Mouse (Mus musculus): ENCODE results near the gene Olfr728. TPM values are rescaled to one million over a fixed set of nuclear protein-coding genes. Genes with fewer than 3 reads are reported as not detected.

Gene Olfr728
- total RNA-seq (2021), result not detected
- long read RNA-seq, experiment 1, result 0 reads
- long read RNA-seq, experiment 2, result 0 reads

- intact Hi-C loops (cut with DNase I; ENCODE audit: low total_unique reads), result no loop called here
- no peak for DNase-seq
These were observed at the start of gene Olfr728 for GRCm38 (mm10) chr14:50142580-50142979. TSS of gene Olfr728 (minus strand) at chr14:50142680.

GRCm38 (mm10) chr14:50188098-50188497, 45.6 kb upstream of the Olfr728 start, which contains the start of gene Olfr730:
TSS of gene Olfr730 (minus strand) at chr14:50188198.
- DNase-seq, result no peak
- intact Hi-C loops (cut with DNase I; ENCODE audit: low total_unique reads), result no loop called here

GRCm38 (mm10) chr14:50152810-50153209, 10.3 kb upstream of the Olfr728 start, which contains the start of gene Olfr729:
TSS of gene Olfr729 (minus strand) at chr14:50152910.
- no peak for DNase-seq
- intact Hi-C loops (cut with DNase I; ENCODE audit: low total_unique reads), result no loop called here

GRCm38 (mm10) chr14:50122886-50123285, 19.6 kb downstream of the Olfr728 start, which contains the start of gene Olfr727:
TSS of gene Olfr727 (plus strand) at chr14:50123186.
- DNase-seq, result no peak
- intact Hi-C loops (cut with DNase I; ENCODE audit: low total_unique reads), result no loop called here

GRCm38 (mm10) chr14:50090853-50091252, 51.6 kb downstream of the Olfr728 start, which contains the start of gene Olfr726:
TSS of gene Olfr726 (minus strand) at chr14:50090953.
- intact Hi-C loops (cut with DNase I; ENCODE audit: low total_unique reads), result no loop called here

More at GRCm38 (mm10) chr14:50090853-50091252, 51.6 kb downstream of the Olfr728 start, which contains the start of gene Olfr726:
- DNase-seq, result no peak

Other genes with a start within 250 kb of the Olfr728 start
- not detected for gene Olfr722, start 240.7 kb downstream of the Olfr728 start, total RNA-seq (2021)
- gene Olfr723, start 210.9 kb downstream of the Olfr728 start, total RNA-seq (2021), result not detected
- not detected for gene Olfr724, start 179.4 kb downstream of the Olfr728 start, total RNA-seq (2021)
- gene Olfr725, start 102.3 kb downstream of the Olfr728 start, total RNA-seq (2021), result not detected
- not detected for gene Olfr726, start 51.7 kb downstream of the Olfr728 start, total RNA-seq (2021)
- not detected for gene Olfr727, start 19.5 kb downstream of the Olfr728 start, total RNA-seq (2021)
- not detected for gene Olfr729, start 10.2 kb upstream of the Olfr728 start, total RNA-seq (2021)
- gene Olfr730, start 45.5 kb upstream of the Olfr728 start, total RNA-seq (2021), result not detected
- not detected for gene Olfr731, start 99.2 kb upstream of the Olfr728 start, total RNA-seq (2021)
- not detected for gene Olfr732, start 141.5 kb upstream of the Olfr728 start, total RNA-seq (2021)
- not detected for gene Olfr733, start 158.8 kb upstream of the Olfr728 start, total RNA-seq (2021)
- gene Olfr734, start 184.1 kb upstream of the Olfr728 start, total RNA-seq (2021), result not detected
- gene Olfr735, start 206.2 kb upstream of the Olfr728 start, total RNA-seq (2021), result not detected
- not detected for gene Tlr11, start 215.2 kb upstream of the Olfr728 start, total RNA-seq (2021)
- gene Olfr736, start 238.5 kb upstream of the Olfr728 start, total RNA-seq (2021), result not detected

Measured in gastrocnemius, postnatal 14 days (tissue).